Mouse (Mus musculus): ENCODE data around the gene Grb2.

- TF ChIP-seq CTCF (IDR thresholded peaks at IDR 0.05; ENCODE audit: low read depth) = no peak
- TF ChIP-seq EP300 (IDR thresholded peaks at IDR 0.05; ENCODE audit: low read depth) = no peak
Observed at GRCm38 (mm10) chr11:115689137-115689915, 19.1 kb downstream of the Grb2 start.

Data from liver, postnatal 0 days (tissue).